Mouse (Mus musculus) liver, adult 2 months (tissue): ENCODE data around the gene Lmo7. TPM values are rescaled to one million over a fixed set of nuclear protein-coding genes. Genes with fewer than 3 reads are reported as not detected.

Experiments used
- DNase-seq: peaks from one replicate; pipeline ENCODE4 v3.0.0-alpha.2; 2011; ENCODE audit warnings: low read depth, low spot score; ENCODE audit errors: extremely low read depth
- H3K27ac ChIP-seq: fragments of 200-500 bp; replicated peaks from 2 replicates; pipeline ENCODE4 v1.5.1; 2012; ENCODE audit warnings: low read depth, mild to moderate bottlenecking, control low read depth, inconsistent platforms, low read length; ENCODE audit not compliant: insufficient read depth
- H3K27me3 ChIP-seq: fragments of 200-500 bp; 2 replicates; pipeline ENCODE4 v1.6.1; 2012; ENCODE audit warnings: mild to moderate bottlenecking, moderate library complexity, low read length, inconsistent platforms; ENCODE audit not compliant: control insufficient read depth, insufficient read depth
- H3K36me3 ChIP-seq: fragments of 200-500 bp; 2 replicates; pipeline ENCODE4 v1.6.1; 2012; ENCODE audit warnings: low read length, inconsistent platforms; ENCODE audit not compliant: control insufficient read depth, insufficient read depth
- H3K4me1 ChIP-seq: fragments of 200-500 bp; 2 replicates; pipeline ENCODE4 v1.6.1; 2011; ENCODE audit warnings: low read length; ENCODE audit not compliant: control insufficient read depth, insufficient read depth
- H3K4me3 ChIP-seq: fragments of 200-500 bp; 2 replicates; pipeline ENCODE4 v1.5.1; 2011; ENCODE audit warnings: low read depth, mild to moderate bottlenecking, control low read depth, low read length, moderate library complexity; ENCODE audit not compliant: insufficient read depth
- H3K79me2 ChIP-seq: fragments of 200-500 bp; 2 replicates; pipeline ENCODE4 v1.6.1; 2012; ENCODE audit warnings: inconsistent platforms, mild to moderate bottlenecking, low read length, moderate library complexity; ENCODE audit not compliant: control insufficient read depth, insufficient read depth
- H3K9ac ChIP-seq: fragments of 200-500 bp; 2 replicates; pipeline ENCODE4 v1.6.1; 2012; ENCODE audit warnings: low read depth, mild to moderate bottlenecking, control low read depth, inconsistent platforms, low read length
- CTCF ChIP-seq: fragments of 200-500 bp; IDR thresholded peaks from 2 replicates; pipeline ENCODE4 v1.5.1; 2011; ENCODE audit warnings: low read depth, low read length, control low read depth
- POLR2A ChIP-seq: fragments of 200-500 bp; IDR thresholded peaks from 2 replicates; pipeline ENCODE4 v1.6.1; 2011; ENCODE audit warnings: low read length, control low read depth; ENCODE audit not compliant: insufficient read depth; ENCODE audit errors: extremely low read depth
- WGBS: fragments of 180-500 bp; shearing (Covaris S2); methylation state at CpG from one replicate; pipeline ENCODE4 v1.1.7; 2018; 5-methylcytosine and 5-hydroxymethylcytosine counted together
- polyA plus RNA-seq: library from polyadenylated mRNA; depleted of rRNA; stranded (reverse); fragments of >200 nt; gene quantifications from 2 replicates; pipeline ENCODE4 v1.2.3, GENCODE M21; 2012
- total RNA-seq: library from RNA; depleted of rRNA; stranded (reverse); fragments of >200 nt; gene quantifications from 2 replicates; pipeline ENCODE4 v1.2.3, GENCODE M21; 2014

The Lmo7 gene
- total and polyA plus RNA-seq, 2 experiments, result 7.1 to 30.0 TPM

- Histone ChIP-seq H3K27ac (no peak overlapping the region), H3K79me2 (no peaks in the 10 kb centered on the region), H3K36me3 (no peaks in the 10 kb centered on the region), H3K9ac (no peak overlapping the region), H3K4me3 (no peak overlapping the region), H3K4me1 (peaks cover 3% of the 10 kb centered on the region; the same call in 1 of the 2 replicates), H3K27me3 (no peaks in the 10 kb centered on the region)
- TF ChIP-seq CTCF (peak; percentile 66), POLR2A (no peak)
- 36% methylated on average over 4 of the region's 4 CpGs for WGBS
- peak; percentile 26 for DNase-seq
Observed at GRCm38 (mm10) chr14:101774631-101775030, 44.9 kb downstream of the Lmo7 start.

GRCm38 (mm10) chr14:101776296-101777128 lies 46.8 kb downstream of the Lmo7 start:
- Histone ChIP-seq H3K27me3 (no peaks in the 10 kb centered on the region), H3K27ac (no peak overlapping the region)
- TF ChIP-seq POLR2A (no peak), CTCF (no peak)

GRCm38 (mm10) chr14:101777129-101777493 lies 47.4 kb downstream of the Lmo7 start:
- no peak overlapping the region for H3K4me3 ChIP-seq
- no peak overlapping the region for H3K27ac ChIP-seq
- H3K4me1 ChIP-seq, result peaks cover under 1% of the 10 kb centered on the region; the same call in 1 of the 2 replicates
- TF ChIP-seq POLR2A (no peak), CTCF (no peak)
- H3K27me3 ChIP-seq, result no peaks in the 10 kb centered on the region
- H3K9ac ChIP-seq, result no peak overlapping the region
- 63% methylated on average over 3 of the region's 3 CpGs for WGBS
- DNase-seq, result no peak
- H3K79me2 ChIP-seq, result no peaks in the 10 kb centered on the region
- no peaks in the 10 kb centered on the region for H3K36me3 ChIP-seq

More at GRCm38 (mm10) chr14:101776296-101777128, 46.8 kb downstream of the Lmo7 start:
- no peak overlapping the region for H3K9ac ChIP-seq
- 51% methylated on average over 4 of the region's 4 CpGs for WGBS
- peaks cover 3% of the 10 kb centered on the region; the same call in 1 of the 2 replicates for H3K4me1 ChIP-seq
- H3K79me2 ChIP-seq, result no peaks in the 10 kb centered on the region
- H3K36me3 ChIP-seq, result no peaks in the 10 kb centered on the region
- no peak overlapping the region for H3K4me3 ChIP-seq
- no peak for DNase-seq

- no peaks in the 10 kb centered on the region for H3K4me1 ChIP-seq
- H3K9ac ChIP-seq, result no peak overlapping the region
- 92% methylated on average over 3 of the region's 3 CpGs for WGBS
- H3K36me3 ChIP-seq, result no peaks in the 10 kb centered on the region
- no peak overlapping the region for H3K27ac ChIP-seq
- no peak for TF ChIP-seq POLR2A
- TF ChIP-seq CTCF, result no peak
- no peaks in the 10 kb centered on the region for H3K27me3 ChIP-seq
- no peak for DNase-seq
- no peak overlapping the region for H3K4me3 ChIP-seq
- no peaks in the 10 kb centered on the region for H3K79me2 ChIP-seq
Observed at GRCm38 (mm10) chr14:101778426-101778825, 48.7 kb downstream of the Lmo7 start.

GRCm38 (mm10) chr14:101780016-101780415 lies 50.3 kb downstream of the Lmo7 start:
- H3K4me1 ChIP-seq, result no peaks in the 10 kb centered on the region
- TF ChIP-seq POLR2A, result no peak
- DNase-seq, result peak; percentile 54
- H3K27me3 ChIP-seq, result no peaks in the 10 kb centered on the region
- WGBS, result 84% methylated on average over 10 of the region's 10 CpGs
- H3K4me3 ChIP-seq, result no peak overlapping the region
- H3K9ac ChIP-seq, result no peak overlapping the region
- H3K36me3 ChIP-seq, result no peaks in the 10 kb centered on the region
- no peaks in the 10 kb centered on the region for H3K79me2 ChIP-seq
- no peak overlapping the region for H3K27ac ChIP-seq

- H3K4me3 ChIP-seq, result no peak overlapping the region
- no peak for DNase-seq
- TF ChIP-seq CTCF, result no peak
- H3K9ac ChIP-seq, result no peak overlapping the region
- no peaks in the 10 kb centered on the region for H3K79me2 ChIP-seq
- no peaks in the 10 kb centered on the region for H3K36me3 ChIP-seq
- H3K27me3 ChIP-seq, result no peaks in the 10 kb centered on the region
- H3K4me1 ChIP-seq, result no peaks in the 10 kb centered on the region
- H3K27ac ChIP-seq, result no peak overlapping the region
- 87% methylated on average over 11 of the region's 11 CpGs for WGBS
Observed at GRCm38 (mm10) chr14:101781219-101781618, 51.5 kb downstream of the Lmo7 start.
